Mouse (Mus musculus): ENCODE measurements around the gene Tmem211. TPM values are rescaled to one million over a fixed set of nuclear protein-coding genes. Genes with fewer than 3 reads are reported as not detected.
A peak's percentile ranks its signal among the peaks of the same experiment; 100 is the strongest.

Tmem211 gene
- polyA plus RNA-seq, 1 experiment: 0.76 TPM

DNA sequence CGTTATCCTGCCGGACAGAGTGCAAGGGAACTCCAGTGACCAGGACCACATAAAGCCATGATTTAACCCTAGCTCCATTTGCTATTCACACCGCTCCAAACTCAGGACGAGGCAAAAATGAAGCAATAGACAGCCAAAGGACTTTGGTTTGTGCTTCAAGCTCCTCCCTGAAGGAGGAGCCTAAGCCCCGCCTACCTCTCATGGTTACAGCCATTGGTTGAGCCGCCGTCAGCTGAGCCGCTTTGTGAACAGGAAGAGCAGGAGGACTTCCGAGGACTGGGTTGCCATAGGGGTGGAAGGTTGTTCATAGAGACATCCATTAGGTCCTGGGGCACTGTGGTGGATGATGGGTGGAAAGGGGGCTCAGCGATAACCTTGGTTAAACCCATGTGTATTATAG lies 49.1 kb downstream of the Tmem211 start:
- no peaks in the 10 kb centered on the region for H3K27me3 ChIP-seq (ENCODE audit: control insufficient read depth, insufficient read depth, low read length, poor library complexity, severe bottlenecking)
- H3K27ac ChIP-seq (ENCODE audit: insufficient read depth, low read length): no peak overlapping the region
- TF ChIP-seq POLR2A (IDR thresholded peaks at IDR 0.05; ENCODE audit: insufficient read depth, low read length): no peak
- no peak for TF ChIP-seq CTCF (IDR thresholded peaks at IDR 0.05; ENCODE audit: low read depth, low read length)
- no peak for TF ChIP-seq EP300 (IDR thresholded peaks at IDR 0.05; ENCODE audit: insufficient read depth, low read depth, low read length)
- H3K9ac ChIP-seq (ENCODE audit: low read depth, poor library complexity, severe bottlenecking): 0 out of 2 replicates have a peak overlapping the region, but pooled peaks have one; percentile 27
- H3K4me3 ChIP-seq (ENCODE audit: low read depth, low read length): peak overlapping the region; percentile 50
- H3K9me3 ChIP-seq (replicated peaks; ENCODE audit: control insufficient read depth, insufficient read depth, low read length, poor library complexity, severe bottlenecking): no peaks in the 10 kb centered on the region
- H3K4me1 ChIP-seq (ENCODE audit: control insufficient read depth, insufficient read depth, low read length): no peaks in the 10 kb centered on the region
- no peaks in the 10 kb centered on the region for H3K36me3 ChIP-seq (ENCODE audit: control insufficient read depth, insufficient read depth, low read length, poor library complexity, severe bottlenecking)

DNA sequence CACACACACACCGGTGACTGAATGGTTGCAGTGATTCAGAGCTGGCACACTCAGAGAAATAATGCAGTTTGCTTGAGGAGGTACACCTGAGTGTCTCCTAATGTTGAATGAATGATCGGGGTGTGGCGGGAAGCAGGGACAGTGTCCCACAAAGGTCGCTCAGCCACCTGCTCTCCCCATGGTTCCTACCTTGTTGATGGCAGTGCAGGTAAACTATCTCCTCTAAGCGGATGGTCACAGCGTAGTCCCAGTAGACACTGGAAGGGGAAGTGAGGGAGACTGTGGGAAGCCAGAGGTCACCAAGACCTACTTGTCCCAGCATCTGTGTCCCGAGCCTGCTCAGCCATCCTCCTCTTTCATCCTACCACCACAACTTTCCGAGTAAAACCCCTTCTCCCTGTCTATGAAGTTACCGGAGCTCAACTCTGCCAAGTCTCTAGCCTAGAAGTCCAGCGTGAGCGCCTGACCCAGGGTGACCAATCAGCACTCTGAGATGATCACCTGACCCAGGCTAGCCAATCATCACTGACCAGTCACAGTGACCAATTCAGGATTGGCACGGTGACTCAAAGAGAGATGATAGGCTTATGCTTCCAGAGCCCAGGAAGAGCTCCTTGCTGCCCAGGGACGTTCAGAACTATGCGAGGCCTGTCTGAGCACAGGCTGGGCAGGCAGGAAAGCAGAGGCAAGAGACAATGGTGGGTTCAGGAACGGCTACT lies 53.6 kb downstream of the Tmem211 start:
- no peaks in the 10 kb centered on the region for H3K36me3 ChIP-seq (ENCODE audit: control insufficient read depth, insufficient read depth, low read length, poor library complexity, severe bottlenecking)
- H3K27me3 ChIP-seq (ENCODE audit: control insufficient read depth, insufficient read depth, low read length, poor library complexity, severe bottlenecking): no peaks in the 10 kb centered on the region
- H3K9me3 ChIP-seq (replicated peaks; ENCODE audit: control insufficient read depth, insufficient read depth, low read length, poor library complexity, severe bottlenecking): no peaks in the 10 kb centered on the region
- TF ChIP-seq EP300 (IDR thresholded peaks at IDR 0.05; ENCODE audit: insufficient read depth, low read depth, low read length): no peak
- peak; percentile 45 for TF ChIP-seq POLR2A (IDR thresholded peaks at IDR 0.05; ENCODE audit: insufficient read depth, low read length)
- H3K9ac ChIP-seq (ENCODE audit: low read depth, poor library complexity, severe bottlenecking): no peak overlapping the region
- H3K27ac ChIP-seq (ENCODE audit: insufficient read depth, low read length): no peak overlapping the region
- H3K4me1 ChIP-seq (ENCODE audit: control insufficient read depth, insufficient read depth, low read length): no peaks in the 10 kb centered on the region
- peak overlapping the region; percentile 79 for H3K4me3 ChIP-seq (ENCODE audit: low read depth, low read length)

DNA sequence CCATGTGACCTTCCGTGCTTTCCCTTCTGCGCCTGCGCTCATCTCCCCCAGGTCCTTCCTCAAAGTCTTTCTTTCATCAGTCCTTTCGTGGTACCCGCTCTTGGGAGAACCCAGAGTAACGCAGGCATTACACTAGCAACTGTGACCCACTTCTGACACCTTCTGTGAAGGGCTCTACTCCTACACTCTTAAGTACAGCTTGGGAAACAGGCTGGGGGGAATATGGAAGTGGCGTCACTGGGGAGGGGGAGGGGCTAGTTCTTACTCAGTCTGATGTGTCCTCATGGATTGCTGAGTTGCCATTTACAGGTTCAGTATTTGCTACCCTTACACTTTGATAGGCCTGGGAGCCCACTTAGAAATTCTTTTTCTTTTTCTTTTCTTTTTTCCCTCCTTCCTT lies 54.8 kb downstream of the Tmem211 start:
- no peaks in the 10 kb centered on the region for H3K27me3 ChIP-seq (ENCODE audit: control insufficient read depth, insufficient read depth, low read length, poor library complexity, severe bottlenecking)
- H3K36me3 ChIP-seq (ENCODE audit: control insufficient read depth, insufficient read depth, low read length, poor library complexity, severe bottlenecking): no peaks in the 10 kb centered on the region
- no peak for TF ChIP-seq CTCF (IDR thresholded peaks at IDR 0.05; ENCODE audit: low read depth, low read length)
- no peaks in the 10 kb centered on the region for H3K4me1 ChIP-seq (ENCODE audit: control insufficient read depth, insufficient read depth, low read length)
- H3K9me3 ChIP-seq (replicated peaks; ENCODE audit: control insufficient read depth, insufficient read depth, low read length, poor library complexity, severe bottlenecking): no peaks in the 10 kb centered on the region
- no peak overlapping the region for H3K4me3 ChIP-seq (ENCODE audit: low read depth, low read length)
- H3K27ac ChIP-seq (ENCODE audit: insufficient read depth, low read length): no peak overlapping the region
- H3K9ac ChIP-seq (ENCODE audit: low read depth, poor library complexity, severe bottlenecking): no peak overlapping the region

DNA sequence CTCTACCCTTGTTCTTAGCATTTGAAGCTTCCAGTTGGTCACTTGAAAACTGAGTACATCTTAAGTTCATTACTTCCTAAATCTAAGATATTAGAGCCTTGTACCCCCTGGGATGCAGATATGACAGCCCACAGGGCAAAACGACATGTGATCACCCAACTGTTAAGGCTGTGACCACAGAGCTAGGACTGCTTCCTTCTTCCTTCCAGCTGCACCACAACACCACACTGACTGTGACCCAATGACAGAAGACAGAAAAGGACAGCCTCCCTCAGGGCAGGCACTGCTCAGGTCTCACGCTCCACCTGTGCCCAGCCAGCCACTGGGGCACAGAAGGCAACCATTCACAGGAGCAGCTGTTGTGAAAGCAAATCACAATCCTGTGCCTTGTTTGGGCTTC lies 57.0 kb downstream of the Tmem211 start:
- TF ChIP-seq CTCF (IDR thresholded peaks at IDR 0.05; ENCODE audit: low read depth, low read length) (no peak), POLR2A (IDR thresholded peaks at IDR 0.05; ENCODE audit: insufficient read depth, low read length) (no peak), EP300 (IDR thresholded peaks at IDR 0.05; ENCODE audit: insufficient read depth, low read depth, low read length) (no peak)

DNA sequence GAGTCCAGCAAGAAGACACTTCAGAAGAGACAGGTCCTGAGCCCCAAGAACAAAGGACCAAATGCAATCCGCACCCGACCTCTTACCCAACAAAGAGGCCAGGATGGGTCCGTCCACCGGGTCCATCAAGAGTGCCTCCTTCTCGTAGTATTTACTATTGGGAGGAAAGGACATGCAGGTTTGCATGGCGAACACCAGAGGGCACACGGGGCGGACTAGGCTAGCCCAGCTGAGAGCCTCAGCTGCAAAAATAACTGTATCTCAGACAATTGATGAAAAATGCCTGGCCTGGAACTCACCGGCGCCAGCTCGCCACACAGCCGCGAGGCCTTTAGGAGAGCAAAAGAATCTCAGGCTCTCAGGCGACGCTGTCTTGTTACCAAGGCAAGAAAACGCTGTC lies 58.8 kb downstream of the Tmem211 start:
- no peak overlapping the region for H3K27ac ChIP-seq (ENCODE audit: insufficient read depth, low read length)

More for the DNA sequence above, 57.0 kb downstream of the Tmem211 start:
- no peaks in the 10 kb centered on the region for H3K27me3 ChIP-seq (ENCODE audit: control insufficient read depth, insufficient read depth, low read length, poor library complexity, severe bottlenecking)
- H3K36me3 ChIP-seq (ENCODE audit: control insufficient read depth, insufficient read depth, low read length, poor library complexity, severe bottlenecking): no peaks in the 10 kb centered on the region
- peaks cover 4% of the 10 kb centered on the region for H3K4me1 ChIP-seq (ENCODE audit: control insufficient read depth, insufficient read depth, low read length)
- no peak overlapping the region for H3K9ac ChIP-seq (ENCODE audit: low read depth, poor library complexity, severe bottlenecking)
- no peak overlapping the region for H3K27ac ChIP-seq (ENCODE audit: insufficient read depth, low read length)
- no peak overlapping the region for H3K4me3 ChIP-seq (ENCODE audit: low read depth, low read length)
- no peaks in the 10 kb centered on the region for H3K9me3 ChIP-seq (replicated peaks; ENCODE audit: control insufficient read depth, insufficient read depth, low read length, poor library complexity, severe bottlenecking)

GRCm38 (mm10) chr5:113286048-113286447 lies 59.3 kb downstream of the Tmem211 start:
- Histone ChIP-seq H3K9me3 (replicated peaks; ENCODE audit: control insufficient read depth, insufficient read depth, low read length, poor library complexity, severe bottlenecking) (no peaks in the 10 kb centered on the region), H3K4me3 (ENCODE audit: low read depth, low read length) (no peak overlapping the region), H3K27me3 (ENCODE audit: control insufficient read depth, insufficient read depth, low read length, poor library complexity, severe bottlenecking) (no peaks in the 10 kb centered on the region), H3K36me3 (ENCODE audit: control insufficient read depth, insufficient read depth, low read length, poor library complexity, severe bottlenecking) (no peaks in the 10 kb centered on the region), H3K27ac (ENCODE audit: insufficient read depth, low read length) (no peak overlapping the region), H3K4me1 (ENCODE audit: control insufficient read depth, insufficient read depth, low read length) (peaks cover 4% of the 10 kb centered on the region), H3K9ac (ENCODE audit: low read depth, poor library complexity, severe bottlenecking) (no peak overlapping the region)
- TF ChIP-seq EP300 (IDR thresholded peaks at IDR 0.05; ENCODE audit: insufficient read depth, low read depth, low read length) (no peak), CTCF (IDR thresholded peaks at IDR 0.05; ENCODE audit: low read depth, low read length) (no peak), POLR2A (IDR thresholded peaks at IDR 0.05; ENCODE audit: insufficient read depth, low read length) (no peak)

More for the DNA sequence above, 58.8 kb downstream of the Tmem211 start:
- H3K9me3 ChIP-seq (replicated peaks; ENCODE audit: control insufficient read depth, insufficient read depth, low read length, poor library complexity, severe bottlenecking): no peaks in the 10 kb centered on the region
- no peaks in the 10 kb centered on the region for H3K36me3 ChIP-seq (ENCODE audit: control insufficient read depth, insufficient read depth, low read length, poor library complexity, severe bottlenecking)
- no peaks in the 10 kb centered on the region for H3K27me3 ChIP-seq (ENCODE audit: control insufficient read depth, insufficient read depth, low read length, poor library complexity, severe bottlenecking)
- H3K4me1 ChIP-seq (ENCODE audit: control insufficient read depth, insufficient read depth, low read length): peaks cover 4% of the 10 kb centered on the region
- H3K9ac ChIP-seq (ENCODE audit: low read depth, poor library complexity, severe bottlenecking): no peak overlapping the region
- no peak overlapping the region for H3K4me3 ChIP-seq (ENCODE audit: low read depth, low read length)
- TF ChIP-seq CTCF (IDR thresholded peaks at IDR 0.05; ENCODE audit: low read depth, low read length) (peak; percentile 12), POLR2A (IDR thresholded peaks at IDR 0.05; ENCODE audit: insufficient read depth, low read length) (no peak), EP300 (IDR thresholded peaks at IDR 0.05; ENCODE audit: insufficient read depth, low read depth, low read length) (no peak)

Measured in ES-Bruce4 (cell line).